Mouse (Mus musculus) yolk sac, embryonic 10.5 days (tissue): Measurements from ENCODE around the gene Myo15.
"Not testable (repeated sequence)": the region's sequence is repeated elsewhere in the genome, so short reads cannot be mapped to it uniquely, and the experiment has no call there.

Experiments used
- DNase-seq: peaks from one replicate; pipeline ENCODE4 v3.0.0-alpha.2; 2017; ENCODE audit warnings: low spot score

Myo15 gene

DNA sequence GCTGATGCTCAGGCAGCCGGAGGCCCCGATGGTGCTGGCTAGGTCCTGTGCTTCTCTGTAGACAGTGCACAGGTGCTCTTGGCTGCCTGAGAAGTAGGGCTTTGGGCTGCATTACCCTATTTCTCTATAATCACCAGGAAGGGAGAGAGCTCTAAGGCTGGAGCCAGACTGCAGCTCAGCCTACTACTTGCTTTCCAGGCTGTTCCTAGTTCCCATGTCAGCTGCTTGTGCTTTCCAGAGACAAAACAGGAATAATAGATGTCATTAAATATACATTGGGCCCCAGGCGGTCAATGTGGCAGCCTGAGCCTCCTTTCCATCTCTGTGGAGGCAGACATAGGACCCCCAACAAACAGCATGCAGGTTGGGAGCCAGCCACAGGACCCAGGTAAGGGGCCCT is at the start of gene Myo15:
Myo15 (plus strand) TSS at position 301 of the 400 bp plus-strand sequence.
- DNase-seq = no peak

DNA sequence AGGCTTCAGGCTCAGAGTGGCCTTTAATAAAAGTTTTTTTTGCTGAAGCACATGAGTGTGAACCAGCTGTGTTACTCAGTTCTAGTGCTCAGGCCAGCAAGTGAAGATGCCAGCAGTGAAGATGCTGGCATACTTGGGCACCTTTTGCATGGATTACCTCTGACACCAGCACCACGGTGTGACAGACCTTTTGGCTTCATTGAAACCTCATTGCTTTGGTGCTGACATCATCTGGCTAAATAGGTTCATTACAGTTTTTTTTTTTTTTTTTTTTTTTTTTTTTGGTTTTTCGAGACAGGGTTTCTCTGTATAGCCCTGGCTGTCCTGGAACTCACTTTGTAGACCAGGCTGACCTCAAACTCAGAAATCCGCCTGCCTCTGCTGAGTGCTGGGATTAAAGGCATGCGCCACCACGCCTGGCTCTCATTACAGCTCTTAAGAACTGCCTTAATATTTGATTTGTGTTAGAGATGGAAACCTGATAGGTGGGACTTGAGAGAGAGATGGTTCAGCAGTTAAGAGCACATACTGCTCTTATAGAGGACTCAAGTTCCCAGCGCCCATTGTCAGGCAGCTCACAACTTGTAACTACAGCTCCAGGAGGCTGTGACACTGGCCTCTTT is 47.0 kb upstream of the Myo15 start:
- no peak for DNase-seq

DNA sequence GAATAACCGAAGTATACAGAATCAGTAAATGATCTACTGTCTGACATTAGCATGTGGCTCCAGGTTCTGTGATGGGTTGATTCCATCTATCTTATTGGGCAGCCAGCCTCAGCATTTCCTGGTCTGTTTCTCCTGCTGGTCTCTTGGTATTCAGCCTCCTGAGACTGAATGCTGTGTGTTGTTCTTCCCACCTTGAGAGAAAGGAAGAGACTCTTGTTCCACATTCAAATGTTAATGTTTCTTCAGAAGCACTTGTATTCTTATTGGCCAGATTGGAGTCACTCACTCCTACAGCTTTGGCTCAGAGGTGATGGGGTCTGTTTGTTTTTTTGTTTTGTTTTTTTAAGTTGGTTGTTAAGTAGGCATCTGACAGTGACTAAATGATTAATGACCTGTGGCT is 46.1 kb upstream of the Myo15 start:
- DNase-seq = no peak

DNA sequence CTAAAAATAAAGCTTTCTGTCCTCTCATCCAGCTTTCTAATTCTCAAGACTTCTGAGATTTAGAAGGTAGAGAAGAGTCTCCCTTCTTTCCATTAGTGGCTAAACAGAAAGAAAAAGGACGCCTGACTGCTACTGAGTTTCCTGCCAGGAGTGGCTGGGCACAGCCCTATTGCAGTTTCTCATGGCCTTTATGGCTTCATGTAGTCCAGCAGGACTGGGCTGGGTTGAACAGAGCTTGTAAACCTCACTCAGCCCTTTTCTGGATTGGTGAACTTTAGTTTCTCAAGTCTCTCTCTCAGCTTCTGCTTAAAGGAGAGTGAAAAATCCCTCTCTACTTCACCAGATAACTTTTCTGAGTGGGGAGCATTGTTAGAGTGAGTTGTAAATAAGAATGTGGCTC is 42.7 kb upstream of the Myo15 start:
- DNase-seq = no peak

DNA sequence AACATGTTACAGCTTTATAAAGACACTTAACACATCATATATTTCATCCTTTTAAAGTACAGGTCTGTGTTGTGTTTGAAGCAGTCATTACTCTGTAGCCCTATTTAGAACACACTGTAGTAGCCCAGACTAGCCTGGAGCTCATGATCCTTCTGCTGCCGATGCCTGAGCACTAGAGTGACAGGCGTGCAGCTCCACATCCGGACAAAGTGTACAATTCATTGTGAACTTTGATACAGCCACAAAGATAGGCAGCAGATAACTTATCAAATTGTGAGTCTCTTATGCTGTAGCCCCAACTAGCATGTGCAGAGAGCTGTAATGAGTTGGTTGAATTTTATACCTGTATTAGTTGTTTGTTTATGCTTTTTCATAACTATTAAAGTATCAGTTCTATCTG is 41.5 kb upstream of the Myo15 start:
- no peak for DNase-seq

DNA sequence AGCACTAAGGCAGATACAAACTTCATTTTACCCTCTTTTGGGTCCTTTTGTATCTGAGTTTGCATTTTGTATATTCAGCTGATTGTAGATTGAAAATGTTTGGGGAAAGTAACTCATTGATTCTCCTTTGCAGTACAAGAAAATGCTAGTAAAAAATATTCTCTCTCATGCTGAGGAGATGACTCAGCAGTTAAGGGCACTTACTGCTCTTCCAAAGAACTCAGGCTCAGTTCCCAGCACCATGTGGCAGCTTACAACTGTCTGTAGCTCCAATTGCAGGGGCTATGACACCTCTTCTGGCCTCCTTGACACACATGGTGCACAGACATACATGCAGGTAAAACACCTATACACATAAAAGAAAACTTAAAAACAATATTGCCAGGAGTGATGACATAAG is 35.6 kb upstream of the Myo15 start:
- DNase-seq = no peak

DNA sequence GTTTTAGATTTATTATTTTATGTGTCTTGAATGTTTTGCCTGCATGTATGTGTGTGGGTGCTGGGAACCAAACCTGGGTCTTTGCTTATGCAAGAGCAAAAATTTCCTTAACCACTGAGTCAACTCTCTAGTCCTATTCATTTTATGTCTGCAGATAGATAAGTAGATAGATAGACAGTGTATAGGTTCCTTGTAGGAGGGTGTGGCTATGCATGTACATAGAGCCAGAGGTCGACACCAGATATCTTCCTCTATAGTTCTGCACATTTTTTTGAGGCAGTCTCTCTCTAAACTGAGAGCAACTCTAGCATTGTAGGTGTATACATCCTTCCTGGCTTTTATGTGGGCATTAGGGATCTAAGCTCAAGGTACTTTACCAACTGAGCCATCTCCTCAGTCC is 34.0 kb upstream of the Myo15 start:
- no peak for DNase-seq

DNA sequence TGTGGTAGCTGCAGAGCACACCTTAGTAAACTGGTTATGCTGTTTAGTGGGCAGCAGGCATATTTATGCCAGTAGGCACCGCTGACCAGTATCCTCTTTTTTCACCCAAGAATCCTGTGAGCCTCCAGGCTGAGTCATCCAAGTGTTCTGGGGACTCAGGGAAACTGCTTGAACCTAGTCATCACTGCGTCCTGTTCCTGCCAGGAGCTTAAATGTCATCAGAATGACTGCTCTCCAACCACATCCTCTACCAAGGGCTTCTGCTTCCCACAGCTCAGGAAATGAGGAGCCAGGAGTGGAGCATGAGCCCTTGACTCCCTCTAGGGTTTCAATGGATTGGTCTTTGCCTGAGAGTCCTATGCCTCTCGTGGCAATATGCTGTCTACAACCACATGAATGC is 32.5 kb upstream of the Myo15 start:
- no peak for DNase-seq

DNA sequence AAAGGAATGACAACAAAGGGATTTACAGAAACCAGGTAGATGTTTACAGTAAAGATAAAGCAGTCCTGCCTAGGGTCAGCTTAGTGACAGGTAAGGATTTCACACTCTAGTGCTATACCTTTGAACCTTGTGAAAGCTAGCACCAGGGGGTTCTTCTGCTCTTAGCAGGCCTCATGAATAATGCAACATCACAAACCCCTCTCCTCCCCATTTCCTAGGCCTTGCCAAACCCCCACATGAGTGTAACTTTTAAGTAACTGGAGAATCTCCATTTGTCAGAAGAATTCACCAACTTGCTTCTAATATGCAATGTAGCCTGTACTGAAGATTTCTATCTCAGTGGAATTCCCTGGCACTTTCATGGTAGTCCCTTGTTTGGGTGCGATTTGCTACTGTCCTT is 29.5 kb upstream of the Myo15 start:
- DNase-seq = not testable (repeated sequence)

DNA sequence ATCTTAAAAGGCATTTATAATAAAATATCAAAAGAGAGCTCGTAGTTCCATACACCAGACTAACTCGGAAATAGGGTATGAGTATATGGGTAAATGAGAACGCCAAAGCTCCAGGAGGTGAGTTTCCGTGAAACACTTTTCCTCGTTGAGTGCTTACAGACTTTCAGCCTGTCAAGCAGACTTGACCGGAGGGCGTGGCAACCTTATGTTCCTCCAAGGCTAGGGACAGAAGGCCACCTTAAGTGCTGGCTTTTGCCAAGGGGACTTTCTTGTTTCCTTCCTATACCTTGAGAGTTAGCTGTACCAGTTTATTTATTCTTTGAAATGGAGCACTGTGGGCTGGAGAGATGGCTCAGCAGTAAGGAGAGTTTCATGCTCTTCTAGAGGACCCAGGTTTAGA is 29.0 kb upstream of the Myo15 start:
- peak; percentile 19 for DNase-seq

DNA sequence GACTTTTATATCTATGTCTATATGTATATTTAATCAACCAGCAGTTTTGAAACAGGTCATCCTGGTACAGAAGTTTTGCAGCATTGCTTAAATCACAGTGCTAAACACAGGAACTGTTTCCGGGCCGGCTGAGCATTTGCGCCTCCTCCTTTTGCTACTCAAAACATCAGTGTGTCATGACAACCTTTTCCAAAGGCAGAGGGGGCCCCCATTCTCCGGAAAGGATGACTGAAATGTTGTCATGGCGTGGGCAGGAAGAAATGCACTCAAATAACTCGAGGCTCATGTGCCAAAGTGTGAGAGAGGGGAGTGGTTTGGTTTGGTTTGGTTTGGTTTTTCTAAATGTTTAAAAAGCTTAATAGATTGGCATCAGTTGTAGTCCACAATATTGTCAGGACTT is 26.2 kb upstream of the Myo15 start:
- DNase-seq = no peak

DNA sequence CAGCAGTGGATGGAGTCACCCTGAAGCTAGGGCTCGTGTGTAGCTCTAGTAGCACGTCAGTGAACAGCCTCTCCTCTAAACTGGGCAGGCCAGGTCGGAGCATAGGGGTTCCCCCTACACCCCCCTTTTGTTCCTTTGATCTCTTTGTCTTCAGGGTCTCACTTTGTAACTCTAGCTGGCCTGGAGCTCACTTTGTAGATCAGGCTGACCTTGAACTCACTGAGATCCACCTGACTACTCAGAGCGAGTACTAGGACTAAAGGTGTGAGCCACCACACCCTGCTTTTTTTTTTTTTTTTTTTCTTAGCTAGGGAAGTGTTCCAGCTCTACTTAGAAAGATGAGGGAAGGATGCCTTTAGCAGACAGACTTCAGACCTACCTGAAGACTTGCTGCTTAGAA is 25.1 kb upstream of the Myo15 start:
- DNase-seq = no peak

DNA sequence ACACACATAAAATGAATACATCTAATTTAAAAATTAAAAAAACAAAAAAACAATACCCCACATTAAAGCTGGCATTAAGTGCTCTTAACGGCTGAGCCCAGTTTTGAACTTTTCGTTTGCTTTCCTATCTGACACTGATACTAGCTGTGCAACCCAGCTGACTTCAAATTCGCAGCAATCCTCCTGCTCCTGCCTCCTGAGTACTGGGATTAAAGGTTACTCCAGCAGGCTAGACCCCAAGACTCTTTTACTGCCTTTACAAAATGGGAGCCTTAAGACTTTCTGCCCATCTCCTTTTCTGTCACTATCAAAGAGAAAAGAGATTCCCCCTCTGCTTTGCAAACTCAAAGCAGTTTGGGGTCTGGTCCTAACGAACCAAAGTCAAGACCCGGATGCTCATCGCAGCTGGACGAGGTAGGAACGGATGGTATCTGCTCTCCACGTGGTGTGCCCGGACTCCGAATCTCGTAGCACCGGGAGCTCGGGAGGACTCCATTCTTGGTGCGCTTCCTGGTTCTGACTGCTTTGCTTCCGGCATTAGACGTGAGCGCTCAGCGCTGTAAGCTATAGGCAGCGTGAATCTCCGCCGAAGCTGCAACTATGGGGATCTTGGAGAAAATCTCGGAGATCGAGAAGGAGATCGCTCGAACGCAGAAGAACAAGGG is 14.9 kb upstream of the Myo15 start, which contains the start of gene Drg2:
Drg2 (plus strand) TSS at position 512 of the 665 bp plus-strand sequence.
- DNase-seq = peak; percentile 89

DNA sequence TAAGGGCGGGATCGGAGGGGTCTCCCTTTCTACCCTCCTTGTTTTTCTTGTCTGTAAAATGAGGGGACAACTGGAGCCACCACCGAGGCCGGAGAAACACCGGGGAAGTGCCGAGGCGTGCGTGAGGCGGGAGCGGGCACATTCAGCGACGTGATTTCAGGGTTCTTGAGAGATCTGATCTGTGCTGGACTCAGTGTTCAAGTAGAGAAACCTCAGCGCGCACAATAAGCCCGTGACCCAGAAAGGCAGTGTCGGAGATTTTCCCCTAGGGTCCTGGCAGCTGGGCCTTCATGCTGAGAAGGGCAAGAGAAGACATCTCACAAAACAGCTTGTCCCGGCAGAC is 14.4 kb upstream of the Myo15 start:
- no peak for DNase-seq

DNA sequence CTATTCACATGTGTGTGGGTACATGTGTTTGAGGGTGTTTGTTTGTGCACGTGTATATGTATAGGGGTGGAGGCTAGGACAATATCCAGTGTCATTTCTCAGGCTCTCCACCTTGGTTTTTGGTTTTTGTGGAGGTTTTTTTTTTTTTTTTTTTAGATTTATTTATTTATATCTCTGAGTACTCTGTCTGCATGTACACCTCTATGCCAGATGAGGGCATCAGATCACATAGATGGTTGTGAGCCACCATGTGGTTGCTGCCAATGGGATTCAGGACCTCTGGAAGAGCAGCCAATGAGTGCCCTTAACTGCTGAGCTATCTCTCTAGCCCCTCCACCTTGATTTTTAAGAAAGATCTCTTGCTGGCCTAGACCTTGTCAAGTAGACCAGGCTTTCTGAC is 11.2 kb upstream of the Myo15 start:
- DNase-seq = no peak

DNA sequence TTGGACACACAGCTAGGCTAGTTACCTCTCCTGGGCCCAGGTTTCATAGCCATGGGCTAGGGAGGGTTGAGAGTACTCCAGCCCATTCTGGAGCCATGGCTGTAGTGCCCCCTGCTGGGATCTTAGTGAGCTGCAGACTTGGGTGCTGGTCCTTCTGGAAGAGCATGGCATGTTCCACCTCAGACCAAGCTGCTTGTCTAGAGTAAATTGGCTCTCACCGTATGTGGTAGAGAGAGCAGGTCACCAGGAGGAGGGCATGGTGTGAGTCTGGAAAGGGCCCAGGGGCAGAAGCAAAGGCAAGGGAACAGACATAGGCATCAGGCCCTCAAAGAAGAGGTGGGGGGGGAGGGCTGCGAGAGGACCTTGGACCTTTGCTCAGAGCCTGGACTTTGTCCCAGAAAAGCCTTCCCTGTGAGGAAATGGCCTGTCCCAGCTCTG is 3.2 kb upstream of the Myo15 start:
- DNase-seq = peak; percentile 83

DNA sequence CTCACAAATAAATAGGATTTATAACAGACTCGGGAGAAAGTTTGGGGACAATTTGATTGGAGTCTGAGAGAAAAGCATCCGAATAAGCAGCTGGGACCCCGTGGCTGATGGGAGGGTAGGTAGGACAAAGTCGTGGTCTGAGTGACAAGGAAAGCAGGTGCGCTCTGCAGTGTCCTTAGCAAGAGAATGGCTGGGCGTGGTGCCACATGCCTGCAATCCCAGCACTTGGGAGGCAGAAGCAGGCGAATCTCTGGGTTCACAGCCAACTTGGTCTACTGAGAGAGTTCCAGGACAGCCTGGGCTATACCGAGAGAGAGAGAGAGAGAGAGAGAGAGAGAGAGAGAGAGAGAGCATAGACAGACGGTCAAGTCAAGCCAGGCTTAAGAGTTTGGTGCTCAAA is 1.6 kb downstream of the Myo15 start:
- no peak for DNase-seq

DNA sequence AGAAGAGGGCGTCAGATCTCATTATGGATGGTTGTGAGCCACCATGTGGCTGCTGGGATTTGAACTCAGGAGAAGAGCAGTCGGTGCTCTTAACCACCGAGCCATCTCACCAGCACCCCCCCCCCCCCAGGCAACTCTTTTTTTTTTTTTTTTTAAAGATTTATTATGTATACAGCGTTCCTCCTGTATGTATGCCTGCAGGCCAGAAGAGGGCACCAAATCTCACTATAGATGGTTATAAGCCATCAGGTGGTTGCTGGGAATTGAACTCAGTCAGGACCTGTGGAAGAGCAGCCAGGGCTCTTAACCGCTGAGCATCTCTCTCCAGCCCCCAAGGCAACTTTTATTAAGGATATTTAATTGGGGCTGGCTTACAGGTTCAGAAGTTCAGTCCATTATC is 5.4 kb downstream of the Myo15 start:
- no peak for DNase-seq

DNA sequence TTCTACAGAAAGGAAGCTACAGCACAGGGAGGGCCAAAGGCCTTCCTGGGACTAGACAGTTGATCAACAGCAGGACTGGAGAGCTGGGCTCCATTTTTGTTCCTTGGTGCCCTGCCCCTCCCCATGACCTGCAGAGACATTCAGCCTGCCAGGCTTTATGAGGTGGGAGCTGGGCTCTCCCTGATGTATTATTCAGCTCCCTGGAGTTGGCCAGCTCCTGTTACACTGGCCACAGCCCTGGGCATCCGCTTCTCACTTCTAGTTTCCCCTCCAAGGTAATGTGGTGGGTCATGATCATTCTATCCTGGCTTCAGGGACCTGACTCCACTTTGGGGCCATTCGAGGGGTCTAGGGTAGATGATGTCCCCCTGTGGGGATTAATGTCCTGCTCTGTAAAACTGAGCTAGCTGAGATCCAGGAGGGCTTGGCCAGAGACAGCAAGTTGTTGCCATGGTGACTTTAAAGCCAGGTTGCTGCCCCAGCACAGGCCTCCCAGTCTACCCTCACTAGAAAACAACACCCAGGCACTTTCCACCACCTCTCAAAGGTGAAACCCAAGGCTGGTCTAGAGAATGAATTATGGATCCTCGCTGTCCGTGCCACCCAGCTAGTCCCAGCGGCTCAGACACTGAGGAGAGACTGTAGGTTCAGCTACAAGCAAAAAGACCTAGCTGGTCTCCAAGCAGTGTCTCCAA is 6.7 kb downstream of the Myo15 start:
- DNase-seq = no peak

DNA sequence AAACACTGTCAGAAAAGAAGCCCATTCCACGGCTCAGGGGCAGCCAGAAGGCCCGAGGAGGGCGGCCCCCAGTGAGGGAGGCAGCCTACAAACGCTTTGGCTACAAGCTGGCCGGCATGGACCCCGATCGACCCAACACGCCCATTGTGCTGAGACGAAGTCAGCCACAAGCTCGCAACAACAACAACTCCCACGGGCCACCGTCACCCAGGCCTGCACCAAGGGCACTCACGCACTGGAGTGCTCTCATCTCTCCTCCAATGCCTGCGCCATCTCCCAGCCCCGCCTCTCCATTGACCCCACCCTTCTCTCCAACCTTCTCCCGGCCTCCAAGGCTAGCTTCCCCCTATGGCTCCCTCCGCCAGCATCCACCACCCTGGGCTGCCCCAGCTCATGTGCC is 9.0 kb downstream of the Myo15 start:
- DNase-seq = no peak

DNA sequence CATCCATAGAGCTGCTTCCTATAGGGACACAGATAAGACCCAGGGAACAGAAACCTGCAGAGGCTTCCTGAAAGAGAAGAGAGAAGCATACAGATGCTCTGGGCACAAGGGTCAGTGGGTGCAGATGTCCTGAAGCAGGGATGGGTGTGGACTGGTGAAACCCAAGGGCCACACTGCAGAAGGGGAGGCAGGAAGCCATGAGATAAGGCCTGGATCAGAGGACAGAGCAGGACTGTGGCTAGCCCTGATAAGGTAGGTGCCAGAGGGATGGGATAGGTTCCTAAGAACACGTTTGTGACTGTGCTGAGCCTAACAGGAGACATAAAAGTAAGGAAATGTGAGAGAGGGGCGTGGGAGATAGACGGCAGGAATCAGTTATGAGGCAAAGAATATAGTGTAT is 17.1 kb downstream of the Myo15 start:
- DNase-seq = no peak

DNA sequence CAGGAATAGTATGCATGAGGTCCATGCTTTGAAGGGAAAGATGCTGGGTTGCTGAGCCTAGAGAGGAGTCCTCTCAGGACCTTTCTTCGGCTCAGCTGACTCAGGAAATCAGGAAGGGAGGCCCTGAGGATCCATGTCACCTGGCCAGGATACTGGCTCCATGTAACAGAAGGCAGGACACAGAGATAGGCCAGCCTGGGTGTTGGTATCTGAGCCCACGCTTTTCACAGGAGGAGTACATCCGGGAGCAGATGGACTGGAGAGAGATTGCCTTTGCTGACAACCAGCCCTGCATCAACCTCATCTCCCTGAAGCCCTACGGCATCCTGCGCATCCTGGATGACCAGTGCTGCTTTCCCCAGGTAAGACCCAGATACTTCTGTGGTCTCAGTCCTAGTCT is 23.6 kb downstream of the Myo15 start:
- DNase-seq = no peak

DNA sequence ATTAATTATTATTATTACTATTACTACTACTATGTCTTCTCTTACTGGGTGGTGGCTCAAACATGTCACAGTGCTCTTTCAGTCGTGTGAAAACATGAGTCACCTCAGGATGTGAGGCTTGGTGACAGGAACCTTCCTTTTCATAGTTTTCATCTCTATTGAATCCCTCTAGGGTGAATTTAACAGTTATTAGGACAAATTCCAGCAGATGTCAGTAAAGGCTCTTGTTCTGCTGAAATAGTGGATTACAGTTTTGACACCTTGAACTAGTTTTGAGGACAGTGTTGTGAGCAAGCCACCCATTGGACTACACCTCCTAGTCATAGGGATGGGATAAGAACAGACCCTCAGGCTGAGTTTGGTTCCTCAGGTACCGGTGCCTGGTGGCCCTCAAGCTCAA is 26.6 kb downstream of the Myo15 start:
- no peak for DNase-seq

DNA sequence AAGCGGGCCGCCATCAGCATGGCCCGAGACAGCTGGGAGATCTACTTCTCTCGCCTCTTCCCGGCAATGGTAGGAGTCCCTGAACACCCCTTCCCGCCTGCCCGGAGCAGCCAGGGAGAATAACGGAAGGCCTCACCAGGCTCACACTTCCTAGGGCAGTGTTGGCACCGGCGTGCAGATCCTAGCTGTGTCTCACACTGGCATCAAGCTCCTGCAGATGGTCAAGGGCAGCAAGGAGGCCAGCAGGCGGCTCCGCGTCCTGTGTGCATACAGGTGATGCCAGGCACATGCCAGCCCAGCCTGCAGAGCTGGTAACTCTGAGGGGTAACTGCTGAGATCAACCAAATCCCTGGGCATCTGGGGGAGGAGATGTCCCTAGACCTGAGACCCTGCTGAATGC is 38.1 kb downstream of the Myo15 start:
- DNase-seq = no peak
